Mouse (Mus musculus): Measurements from ENCODE around the gene Kmt2e. TPM values are rescaled to one million over a fixed set of nuclear protein-coding genes. Genes with fewer than 3 reads are reported as not detected.

Gene Kmt2e
- 124 TPM for polyA plus RNA-seq (2014; fragmentation: Illumina TruSeq; extraction: RNeasy Lipid Tissue Mini Kit (QIAGEN cat#74804); ENCODE audit: low read depth, low replicate concordance)

GRCm38 (mm10) chr5:23433720-23434597, at the start of gene Kmt2e:
Gene Kmt2e, plus strand, starts transcription at chr5:23434441.

